Mouse (Mus musculus): ENCODE data around the gene Zfp710.

GRCm38 (mm10) chr7:80071209-80071608, 46.6 kb downstream of the Zfp710 start:
- TF ChIP-seq ZMIZ1 (IDR thresholded peaks at IDR 0.05; ENCODE audit: low read depth, low read length) (no peak), ZNF384 (IDR thresholded peaks at IDR 0.05; ENCODE audit: low read depth, low read length) (no peak), MXI1 (IDR thresholded peaks at IDR 0.05; ENCODE audit: low read depth, low read length) (no peak), POLR2A (IDR thresholded peaks at IDR 0.05; ENCODE audit: control insufficient read depth in 1 of 2, insufficient read depth in 1 of 2, low read depth in 1 of 2, low read length in 2 of 2, poor library complexity in 1 of 2) (no peak), CTCF (IDR thresholded peaks at IDR 0.05 in 2 of 3, conservative IDR thresholded peaks at IDR 0.05 in 1 of 3; ENCODE audit: control insufficient read depth in 1 of 3, insufficient read depth in 1 of 3, low read depth in 2 of 3, low read length in 3 of 3, poor library complexity in 1 of 3, severe bottlenecking in 1 of 3) (no peak), MAX (IDR thresholded peaks at IDR 0.05; ENCODE audit: low read length) (no peak), USF2 (IDR thresholded peaks at IDR 0.05; ENCODE audit: borderline replicate concordance in 1 of 2, insufficient read depth in 1 of 2, low read depth in 1 of 2, low read length in 2 of 2) (no peak), NRF1 (IDR thresholded peaks at IDR 0.05; ENCODE audit: insufficient read depth, low read depth, low read length, poor library complexity, severe bottlenecking) (no peak), USF1 (IDR thresholded peaks at IDR 0.05; ENCODE audit: low read depth, low read length) (no peak), JUND (IDR thresholded peaks at IDR 0.05; ENCODE audit: low read depth, low read length) (no peak), TAL1 (IDR thresholded peaks at IDR 0.05; ENCODE audit: low read length) (no peak), EP300 (IDR thresholded peaks at IDR 0.05; ENCODE audit: low read depth in 1 of 2, low read length in 2 of 2) (no peak)

Measured in MEL (cell line).